Mouse (Mus musculus) spleen, adult 10 weeks (tissue): ENCODE results near the gene Pik3ca. TPM values are rescaled to one million over a fixed set of nuclear protein-coding genes. Genes with fewer than 3 reads are reported as not detected.

Experiments used
- polyA plus RNA-seq: library from polyadenylated mRNA; stranded (reverse); fragments of 350-450 nt; fragmentation: Illumina TruSeq; extraction: RNeasy Lipid Tissue Mini Kit (QIAGEN cat#74804); gene quantifications from one replicate; pipeline ENCODE4 v1.2.3, GENCODE M21; 2015; ENCODE audit warnings: low replicate concordance; ENCODE audit not compliant: insufficient read depth

Gene Pik3ca
- polyA plus RNA-seq, result 79.9 TPM

GRCm38 (mm10) chr3:32397461-32398174, at the start of gene Pik3ca:
Gene Pik3ca, plus strand, starts transcription at chr3:32397671.

GRCm38 (mm10) chr3:32365546-32366245, 31.8 kb upstream of the Pik3ca start, which contains the start of gene Zmat3:
Gene Zmat3, minus strand, starts transcription at chr3:32366014.

GRCm38 (mm10) chr3:32492097-32493090, 94.9 kb downstream of the Pik3ca start, which contains the start of gene Kcnmb3:
Gene Kcnmb3, minus strand, starts transcription at chr3:32492231.

GRCm38 (mm10) chr3:32509496-32510374, 112.3 kb downstream of the Pik3ca start, which contains the start of gene Zfp639:
Gene Zfp639, plus strand, starts transcription at chr3:32510259.

Other genes with a start within 250 kb of the Pik3ca start
- gene Zmat3, start 31.7 kb upstream of the Pik3ca start, polyA plus RNA-seq, result 6.9 TPM
- gene Kcnmb3, start 94.6 kb downstream of the Pik3ca start, polyA plus RNA-seq, result 0.22 TPM
- gene Zfp639, start 112.6 kb downstream of the Pik3ca start, polyA plus RNA-seq, result 76.7 TPM
- gene Mfn1, start 131.8 kb downstream of the Pik3ca start, polyA plus RNA-seq, result 34.4 TPM
- gene Gnb4, start 218.9 kb downstream of the Pik3ca start, polyA plus RNA-seq, result 16.8 TPM